Comparison of ENCODE assay signal across 19 mouse cellular contexts in the genomic region with DNA sequence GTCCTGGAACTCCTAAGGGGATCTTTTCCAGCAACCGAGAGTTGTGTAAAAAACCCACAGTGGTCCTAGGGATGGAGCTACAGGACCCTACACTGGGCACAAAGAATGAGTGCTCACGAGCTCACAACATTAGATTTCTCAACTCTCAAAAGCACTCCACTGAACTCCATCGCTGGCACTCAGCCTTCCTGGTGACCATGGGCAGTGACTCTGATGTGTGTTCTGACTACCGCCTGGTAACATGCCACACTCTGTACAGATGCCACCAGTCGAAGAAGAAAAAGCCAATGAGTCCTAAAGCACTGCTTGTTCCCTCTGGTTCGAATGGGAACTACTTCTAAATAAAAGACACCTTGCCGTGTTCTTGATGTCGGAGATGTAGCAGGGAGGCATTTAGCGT.
"Had no signal": no experiment of that assay in that cellular context is flagged by ENCODE, and none has a peak within 500 bp of the region (broad histone marks: within the 10 kb centered on the region; RNA-seq: fewer than 3 reads in every experiment).

No protein-coding gene starts in this region.

- H3K4me3 ChIP-seq: left cerebral cortex, adult 2 months; liver, embryonic 12.5 days; liver, embryonic 15.5 days; lung, embryonic 15.5 days; megakaryocyte, embryonic 14.5 days; midbrain, embryonic 10.5 days; midbrain, embryonic 13.5 days; myocyte; neural tube, embryonic 13.5 days; stomach, embryonic 15.5 days had no signal

- H3K4me2 ChIP-seq: liver, embryonic 12.5 days; liver, embryonic 15.5 days; lung, embryonic 15.5 days; midbrain, embryonic 13.5 days; neural tube, embryonic 13.5 days; stomach, embryonic 15.5 days had no signal

- H3K27me3 ChIP-seq: liver, embryonic 12.5 days; liver, embryonic 15.5 days; lung, embryonic 15.5 days; megakaryocyte, embryonic 14.5 days; midbrain, embryonic 13.5 days; neural tube, embryonic 13.5 days; stomach, embryonic 15.5 days had no signal

- H3K4me1 ChIP-seq: liver, embryonic 12.5 days; liver, embryonic 15.5 days; midbrain, embryonic 13.5 days; neural tube, embryonic 13.5 days; stomach, embryonic 15.5 days had no signal

- H3K9ac ChIP-seq: liver, embryonic 12.5 days; liver, embryonic 15.5 days; lung, embryonic 15.5 days; midbrain, embryonic 13.5 days; neural tube, embryonic 13.5 days; stomach, embryonic 15.5 days had no signal

- DNase-seq: kidney, adult 2 months; kidney, postnatal 25 days; layer of hippocampus, postnatal 36 days; right cerebral cortex, postnatal 25 days; spleen, adult 18-20 months; thymus, postnatal 25 days had no signal

- H3K36me3 ChIP-seq: lung, embryonic 15.5 days; midbrain, embryonic 13.5 days; neural tube, embryonic 13.5 days; stomach, embryonic 15.5 days had no signal

- H3K27ac ChIP-seq: kidney, postnatal 0 days; left cerebral cortex, adult 2 months; liver, embryonic 12.5 days; liver, embryonic 15.5 days; lung, embryonic 15.5 days; midbrain, embryonic 10.5 days; midbrain, embryonic 13.5 days; neural tube, embryonic 13.5 days; stomach, embryonic 15.5 days had no signal

- H3K9me3 ChIP-seq: liver, embryonic 12.5 days; liver, embryonic 15.5 days; lung, embryonic 15.5 days; megakaryocyte, embryonic 14.5 days; midbrain, embryonic 10.5 days; midbrain, embryonic 13.5 days; neural tube, embryonic 13.5 days; stomach, embryonic 15.5 days had no signal

- ATAC-seq: intestine, postnatal 0 days; liver, embryonic 12.5 days; midbrain, embryonic 13.5 days; midbrain, embryonic 16.5 days had no signal
